Mouse (Mus musculus) ovary, postnatal 14 days (tissue): ENCODE measurements at regions not wholly inside any gene's neighbourhood (a gene's known extent, or its start where the extent isn't known, plus 50 kb on each side); places are given as distances from the start of the nearest gene placed in this dataset.

Source experiments
- DNase-seq: peaks from one replicate; pipeline ENCODE4 v3.0.0; 2022; ENCODE audit warnings: low spot score

DNA sequence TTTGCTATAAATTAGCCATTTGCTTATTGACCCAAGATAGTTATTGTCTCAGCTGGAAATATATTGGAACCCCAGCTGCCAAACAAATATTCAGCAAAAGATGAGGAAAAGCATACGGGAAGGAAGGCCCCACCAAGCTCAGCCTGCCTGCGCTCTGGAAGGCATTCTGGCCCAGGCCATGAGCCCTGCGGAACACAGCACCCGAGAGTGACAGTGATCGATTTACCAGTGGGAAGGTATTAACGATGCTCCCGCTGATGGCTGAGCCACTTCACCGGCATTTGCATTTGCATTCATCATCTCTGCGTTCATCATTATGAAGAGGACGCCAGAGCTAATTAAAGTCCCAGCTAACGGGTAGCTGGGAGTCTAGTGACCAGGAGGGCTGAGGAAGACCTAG, 174.8 kb downstream of the Irx2 start:
- no peak for DNase-seq

DNA sequence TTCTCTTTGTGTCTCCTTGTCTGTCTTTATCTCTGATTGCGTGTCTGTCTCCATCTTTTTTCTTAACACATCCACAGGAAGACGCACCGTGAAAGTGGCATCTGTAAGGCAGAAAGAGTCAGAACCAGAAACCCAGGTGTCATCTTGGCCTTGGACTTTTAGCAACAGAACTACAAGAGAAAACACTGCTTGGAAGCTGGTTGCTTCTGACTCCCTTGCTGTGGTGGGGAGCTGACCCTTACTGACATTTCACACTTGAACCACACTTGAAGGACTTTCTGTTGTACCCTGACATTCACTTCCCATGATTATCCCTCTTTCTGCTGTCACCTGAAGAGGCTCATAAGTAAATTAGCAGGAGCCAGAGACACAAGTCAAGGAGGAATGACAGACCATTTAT, 180.6 kb downstream of the Irx2 start:
- no peak for DNase-seq

DNA sequence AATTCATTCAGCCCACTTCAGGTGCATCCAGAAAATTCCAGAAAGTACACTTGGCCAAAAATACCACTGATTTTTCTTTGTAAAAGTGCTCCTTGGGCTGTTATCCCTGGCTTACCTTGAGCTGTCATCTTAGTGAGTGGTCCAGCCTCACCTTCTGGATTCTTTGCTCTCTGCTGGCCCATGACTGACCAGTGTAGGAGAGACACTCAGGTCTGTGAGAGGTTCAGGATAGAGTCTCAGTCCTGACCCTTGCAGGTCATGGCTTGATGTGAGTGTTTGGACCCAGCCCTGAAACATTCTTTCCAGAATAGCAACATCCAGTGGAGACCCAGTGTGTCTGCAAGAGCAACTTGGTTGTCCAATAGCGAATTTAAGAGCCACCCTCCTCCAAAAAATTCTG, 182.0 kb downstream of the Irx2 start:
- DNase-seq = no peak

DNA sequence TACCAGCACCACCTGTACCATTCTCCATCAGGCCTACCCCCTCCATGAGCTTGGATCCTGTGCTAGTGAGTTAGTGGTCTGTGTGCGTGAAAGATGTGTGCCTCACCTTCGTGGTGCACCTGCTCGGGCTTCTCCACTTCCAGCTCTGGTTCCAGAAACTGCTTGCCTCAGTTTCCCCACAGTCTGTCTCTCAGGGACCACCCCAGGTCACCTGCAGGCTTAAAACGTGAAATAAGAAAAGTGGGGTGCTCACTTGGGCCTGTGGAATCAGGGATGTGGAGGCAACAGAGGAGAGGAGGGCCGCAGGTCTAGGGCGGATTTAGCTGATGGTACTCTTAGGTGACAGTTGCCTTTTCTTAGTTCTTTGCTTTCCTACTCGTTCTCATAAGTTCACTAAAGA, 186.0 kb downstream of the Irx2 start:
- no peak for DNase-seq

DNA sequence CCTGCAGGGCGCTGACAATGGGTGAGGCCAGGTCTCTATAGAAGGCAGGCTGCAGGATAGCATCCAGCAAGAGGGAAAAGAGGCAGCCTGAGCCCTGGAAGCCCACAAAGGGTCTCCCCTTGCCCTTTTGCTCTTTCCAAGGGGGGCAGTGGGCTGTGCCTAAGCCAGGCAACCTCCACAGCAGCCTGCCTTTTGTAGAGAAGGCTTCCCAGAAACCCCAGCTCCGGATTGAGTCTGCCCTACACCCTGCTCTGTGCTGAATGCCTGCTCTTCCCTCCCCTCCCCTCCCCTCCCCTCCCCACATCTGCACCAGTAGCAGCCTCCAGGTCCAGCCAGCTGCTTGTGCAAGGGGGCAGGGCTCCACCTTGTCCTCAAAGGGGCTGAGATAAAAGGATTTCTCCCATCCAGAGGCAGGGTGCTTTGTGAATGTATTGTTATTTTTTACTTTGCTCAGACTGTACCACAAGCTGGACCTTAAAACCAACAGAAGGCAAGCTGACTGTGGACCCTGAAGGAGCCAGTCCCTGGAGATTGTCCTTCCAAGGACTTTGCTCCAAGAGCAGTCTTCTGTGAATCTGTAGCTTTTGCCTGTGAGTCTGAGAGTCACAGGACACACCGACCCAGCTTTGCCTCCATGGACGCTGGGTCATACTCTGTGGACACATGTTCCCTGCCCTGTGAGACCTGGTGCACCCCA, 186.8 kb downstream of the Irx2 start:
- no peak for DNase-seq

DNA sequence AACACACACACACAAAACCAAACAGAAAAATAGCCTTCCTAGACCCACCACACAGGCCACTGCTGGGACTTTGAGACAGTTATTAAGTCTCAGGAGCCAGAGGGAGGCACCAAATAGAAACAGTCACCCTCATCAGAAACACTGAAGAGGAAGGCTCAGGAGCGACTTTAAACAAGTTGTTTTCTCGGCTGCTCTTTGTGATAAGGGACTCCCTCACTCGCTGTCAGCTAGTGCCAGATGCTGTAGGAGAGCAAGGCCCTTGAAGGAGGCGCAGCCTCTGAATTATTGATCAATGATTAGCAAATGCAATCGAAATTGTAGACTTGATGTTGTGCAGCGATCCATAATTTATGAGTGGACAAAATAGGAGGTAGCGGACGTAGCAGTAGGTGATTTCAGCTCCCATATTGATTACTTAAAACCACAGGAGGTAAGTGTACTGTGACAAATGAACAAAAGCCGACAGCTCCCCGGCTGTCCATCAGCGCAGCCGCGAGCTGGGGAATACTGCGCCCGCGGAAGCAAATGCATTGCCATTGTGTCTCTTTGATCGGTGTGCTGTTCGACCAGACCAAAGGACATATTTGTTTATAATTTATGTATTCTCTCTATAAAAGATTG, 187.4 kb downstream of the Irx2 start:
- no peak for DNase-seq

DNA sequence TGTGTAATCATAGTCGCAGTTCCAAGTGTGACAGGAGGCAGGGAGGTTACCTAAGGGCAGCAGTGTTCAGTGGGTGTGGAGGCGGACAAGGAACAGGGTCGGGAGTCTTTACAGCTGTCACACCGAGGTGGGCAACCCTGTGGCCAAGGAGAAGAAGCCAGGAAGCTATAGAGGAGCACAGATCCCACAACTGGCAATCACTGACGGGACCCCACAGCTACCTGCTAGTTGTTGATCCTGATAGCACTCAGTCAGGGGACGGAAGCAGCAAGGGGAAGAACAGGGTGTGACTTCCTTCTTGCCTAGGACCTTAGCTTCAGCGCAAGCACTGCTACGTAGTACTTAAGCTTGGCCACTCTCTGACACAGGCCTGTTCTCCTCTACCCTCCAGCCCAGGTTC, 188.2 kb downstream of the Irx2 start:
- no peak for DNase-seq

DNA sequence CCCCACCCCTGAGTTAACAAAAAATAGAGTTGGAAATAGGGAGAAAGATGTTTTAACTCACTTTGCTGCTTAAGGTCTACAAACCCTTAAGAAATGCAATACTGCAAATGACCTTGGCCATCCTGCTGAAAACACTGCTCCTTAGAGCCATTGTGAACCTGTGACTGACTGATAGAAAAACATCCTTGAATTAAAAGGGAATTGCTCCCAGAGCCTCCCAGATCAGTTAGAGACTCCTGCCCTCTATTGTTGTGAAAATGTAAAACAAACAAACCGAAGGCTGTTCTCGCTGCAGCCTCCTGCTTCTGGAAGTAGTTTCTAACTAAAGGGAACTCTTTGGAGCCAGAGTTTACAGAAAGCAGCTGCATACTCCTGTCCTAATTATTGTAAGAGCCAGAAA, 188.9 kb downstream of the Irx2 start:
- no peak for DNase-seq

DNA sequence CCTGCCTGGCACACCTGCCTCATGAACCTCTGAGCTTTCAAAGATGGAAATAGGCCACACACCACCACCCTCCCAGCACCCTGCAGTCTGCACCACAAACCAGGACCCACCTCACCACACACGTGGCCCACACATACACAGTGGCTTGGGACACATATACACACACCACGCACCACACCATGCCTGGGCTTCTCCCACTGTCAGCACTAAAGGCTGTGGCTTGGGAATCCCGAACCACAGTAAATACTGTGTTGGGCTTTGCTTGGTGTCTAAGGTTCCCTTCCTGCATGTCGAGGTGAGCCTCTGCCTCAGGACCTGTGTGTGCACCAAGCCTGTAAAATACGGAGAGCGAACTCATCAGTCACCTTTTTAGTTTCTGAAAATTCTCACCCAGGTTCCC, 189.3 kb downstream of the Irx2 start:
- no peak for DNase-seq

DNA sequence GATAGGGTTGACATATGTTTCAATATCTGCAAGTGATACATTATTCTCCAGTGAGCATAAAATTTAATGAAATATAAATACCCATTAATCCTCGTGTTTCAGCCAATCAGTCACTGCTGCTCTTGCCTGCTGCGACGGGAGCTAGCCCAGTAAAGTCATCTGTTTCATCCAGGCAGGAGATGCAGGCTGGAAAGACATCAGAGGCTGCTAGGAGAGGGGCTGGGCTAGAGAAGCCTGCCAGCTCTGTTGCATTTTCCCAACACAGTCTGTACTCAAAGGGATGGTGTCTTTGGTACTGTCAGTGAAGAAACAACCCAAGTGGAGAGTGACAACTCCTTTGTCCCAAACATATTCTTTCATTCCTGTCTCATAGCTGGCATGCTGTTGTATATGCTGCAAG, 198.0 kb downstream of the Irx2 start:
- DNase-seq = no peak

DNA sequence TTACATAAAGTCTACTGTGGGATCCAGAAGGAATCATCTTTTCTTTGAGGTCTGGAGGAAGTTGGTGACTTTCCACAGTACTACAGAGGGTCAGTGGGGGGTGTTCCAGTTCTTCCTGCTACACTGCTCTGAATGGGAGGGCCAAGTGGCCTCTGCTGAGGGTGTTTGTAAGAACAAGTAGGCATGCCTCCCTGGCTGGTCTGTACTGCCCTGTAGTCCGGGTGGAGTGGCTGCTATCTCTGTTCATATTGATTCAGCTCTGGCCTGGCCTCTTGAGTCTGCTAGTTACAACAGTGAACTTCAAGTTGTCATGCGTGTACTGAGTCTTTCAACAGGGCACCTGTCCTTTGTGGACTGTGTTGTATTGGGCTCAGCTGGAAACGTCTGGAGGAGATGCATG, 200.7 kb downstream of the Irx2 start:
- no peak for DNase-seq

DNA sequence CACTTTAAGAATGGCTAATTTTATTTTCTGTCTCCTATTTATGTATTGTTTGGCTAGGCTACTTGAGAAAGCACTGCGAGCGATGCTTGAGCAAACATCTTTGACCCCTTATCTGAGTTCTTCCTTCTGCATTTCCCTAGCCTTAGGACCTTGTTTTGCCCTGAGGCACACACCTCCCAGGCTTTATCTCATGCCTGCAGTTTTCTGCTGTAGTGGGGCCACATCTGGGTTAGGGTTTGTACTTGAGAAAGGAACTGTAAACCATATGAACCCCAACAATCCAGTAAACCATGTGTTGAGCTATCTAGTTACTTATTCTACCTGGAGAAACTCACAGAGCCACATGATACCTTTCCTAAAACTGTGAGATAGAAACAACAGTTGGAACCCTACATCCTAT, 204.7 kb downstream of the Irx2 start:
- no peak for DNase-seq

DNA sequence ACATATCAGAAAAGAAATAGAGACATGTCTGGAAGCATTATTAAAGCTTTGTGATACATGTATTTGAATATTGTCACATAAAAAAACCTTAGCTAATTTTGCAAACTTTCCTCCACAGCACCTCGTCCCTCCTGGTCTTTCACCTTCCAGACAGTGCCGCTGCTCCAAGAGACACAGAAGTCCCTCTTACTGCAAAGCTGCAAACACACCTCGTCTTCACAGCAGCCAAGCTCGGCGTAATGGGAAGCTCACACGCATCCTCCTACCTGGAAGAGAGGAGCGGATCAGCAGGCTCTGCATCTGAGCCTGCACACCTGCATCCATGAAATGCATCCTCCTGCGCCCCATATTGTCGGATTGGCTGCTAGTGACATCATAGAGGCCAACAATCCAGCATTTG, 208.4 kb downstream of the Irx2 start:
- DNase-seq = no peak

DNA sequence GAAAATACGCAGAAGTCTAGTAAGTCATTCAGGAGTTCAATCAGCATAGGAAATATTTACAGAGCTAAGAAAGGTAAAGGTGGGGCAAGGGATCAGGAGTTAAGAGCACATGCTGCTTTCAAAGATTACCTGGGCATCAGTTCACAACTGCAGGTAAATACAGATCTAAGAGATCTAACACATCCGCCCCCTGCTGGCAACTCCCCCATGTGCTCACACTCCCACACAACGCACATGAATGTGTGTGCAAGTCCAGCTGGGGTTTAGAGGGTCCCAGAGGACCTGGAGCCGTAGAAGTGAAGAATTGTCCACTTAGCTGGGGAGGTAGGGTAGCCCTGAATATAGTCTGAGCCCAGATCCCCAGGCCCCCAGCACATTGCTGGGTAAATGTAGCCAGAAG, 219.5 kb downstream of the Irx2 start:
- DNase-seq = no peak

DNA sequence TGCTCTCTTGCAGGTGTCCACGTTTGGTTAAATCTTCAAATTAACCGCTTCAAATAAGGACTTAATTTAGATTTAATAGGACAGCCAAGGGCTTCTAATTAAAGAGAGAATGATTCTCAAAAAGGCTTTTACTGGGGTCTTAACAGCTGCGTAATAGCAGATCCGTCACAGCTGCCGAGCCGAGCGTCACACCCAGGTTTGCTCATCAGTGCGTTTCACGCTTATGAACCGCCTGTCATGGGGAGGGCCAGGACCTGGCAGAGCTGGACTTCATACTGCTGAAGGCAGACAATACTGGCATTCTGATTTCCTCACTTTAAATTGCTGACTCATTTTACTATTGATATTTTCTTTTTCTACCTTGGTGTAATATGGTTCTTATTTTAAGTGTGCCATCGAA, 221.2 kb downstream of the Irx2 start:
- DNase-seq = no peak

DNA sequence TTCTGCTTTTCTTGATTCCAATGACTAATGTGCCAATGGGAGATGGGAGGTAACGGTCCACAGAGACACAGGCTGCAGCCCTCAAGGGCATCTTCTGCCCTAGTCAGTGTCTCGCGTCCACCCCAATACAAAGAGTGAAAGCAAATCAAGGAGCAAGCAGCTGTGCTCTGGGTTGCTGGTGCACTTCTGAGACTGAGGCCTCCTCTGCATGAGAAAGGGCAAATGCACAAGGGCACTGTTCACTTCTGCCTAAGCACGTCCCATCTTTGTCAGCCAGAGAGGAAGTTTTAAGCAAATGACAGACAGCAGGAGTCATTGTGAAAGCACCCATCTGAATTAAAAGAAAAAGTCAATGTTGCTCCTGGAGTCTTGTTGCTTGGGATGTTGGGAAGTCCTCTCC, 224.3 kb downstream of the Irx2 start:
- no peak for DNase-seq

DNA sequence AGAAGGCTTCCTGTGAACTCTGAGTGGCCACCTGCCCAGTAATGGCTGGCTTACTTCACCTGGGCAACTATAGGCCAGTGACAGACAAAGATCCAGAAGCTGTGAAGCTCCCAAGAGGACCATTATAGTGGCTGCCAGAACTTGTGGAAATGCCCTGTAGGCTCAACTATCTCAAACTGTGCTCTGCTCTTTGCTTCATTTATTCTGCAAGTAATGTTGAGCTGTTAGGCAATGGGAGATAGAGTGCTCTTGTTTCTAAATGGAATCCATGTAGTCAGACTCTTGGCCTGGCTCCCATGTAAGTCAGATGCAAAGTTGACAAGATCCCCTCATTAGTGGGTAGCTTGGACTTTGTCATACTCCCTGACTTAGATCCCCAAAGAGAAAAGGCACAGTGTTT, 247.3 kb downstream of the Irx2 start:
- DNase-seq = no peak

DNA sequence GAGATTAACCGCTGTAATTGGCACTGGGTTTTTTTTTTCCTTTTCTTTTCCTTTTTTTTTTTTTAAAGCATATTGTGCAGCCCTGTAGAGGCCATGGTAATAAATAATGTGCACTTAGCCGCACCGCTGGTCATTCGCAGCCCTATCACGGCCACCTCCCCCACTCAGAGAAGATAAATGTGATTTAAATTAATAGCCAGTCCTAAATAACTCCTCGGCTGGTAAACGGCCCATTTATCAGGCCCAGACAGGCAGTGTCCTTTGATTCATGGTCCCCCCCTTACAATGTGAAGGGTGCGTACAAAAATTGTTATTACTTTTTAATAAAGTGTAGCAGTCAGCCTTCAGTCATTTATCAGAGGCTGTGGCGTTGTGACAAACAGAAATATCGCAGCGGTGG, 266.4 kb downstream of the Irx2 start:
- DNase-seq = no peak

DNA sequence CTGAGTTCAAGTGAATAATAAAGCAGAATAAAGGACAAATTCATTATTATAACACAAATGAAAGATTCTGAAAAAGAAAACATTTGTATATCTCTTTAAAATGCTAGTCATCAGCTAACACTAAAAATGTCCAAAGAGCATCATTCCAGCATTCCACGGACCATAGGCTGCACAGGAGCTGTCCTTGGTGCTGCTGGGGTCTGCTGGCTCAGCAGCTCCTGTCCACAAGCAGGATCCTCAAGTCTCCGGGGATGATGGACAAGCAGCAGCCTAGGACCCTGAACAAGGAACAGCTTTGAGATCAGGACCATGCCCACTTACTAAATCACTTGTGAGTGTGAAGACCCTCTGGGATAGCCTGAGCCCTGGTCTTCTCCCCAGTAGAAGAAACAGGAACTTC, 274.0 kb downstream of the Irx2 start:
- peak; percentile 0 for DNase-seq

DNA sequence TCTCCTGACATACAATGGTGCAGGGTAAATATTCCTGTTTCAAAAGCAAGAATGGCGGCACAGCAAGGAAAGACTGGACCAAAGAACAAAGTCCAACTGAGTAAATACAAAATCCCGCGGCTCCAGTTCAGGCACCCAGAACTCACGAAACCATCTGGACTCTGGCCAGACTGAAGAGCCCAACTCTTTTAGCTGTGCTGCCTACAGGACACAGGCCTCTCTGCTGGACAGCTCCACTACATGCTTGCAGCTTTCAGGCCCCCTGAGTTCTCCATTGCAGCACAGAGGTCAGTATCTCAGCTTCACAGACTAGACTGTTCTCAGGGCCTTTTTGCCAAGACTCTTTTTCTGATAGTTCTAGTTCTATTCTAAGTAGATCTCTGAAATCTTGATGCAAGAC, 290.3 kb downstream of the Irx2 start:
- DNase-seq = no peak

DNA sequence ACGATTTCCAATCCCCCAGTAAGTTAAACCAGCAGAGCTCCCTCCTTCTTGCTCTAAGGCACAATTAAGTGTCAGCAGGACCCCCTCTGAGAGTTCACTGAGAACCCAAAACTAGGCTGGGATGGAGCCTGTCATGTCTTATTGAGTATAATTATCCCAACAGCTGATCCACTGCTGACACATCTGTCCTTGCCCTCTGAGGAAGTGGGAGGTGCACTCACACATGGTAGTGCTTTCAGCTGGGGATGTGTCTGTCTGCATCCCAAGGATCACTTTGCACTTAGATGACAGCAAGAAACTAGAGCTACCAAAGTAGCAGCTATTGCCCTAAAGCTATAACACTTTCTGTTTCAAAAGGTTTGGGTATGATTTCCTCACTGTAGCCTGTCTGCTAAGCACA, 291.7 kb downstream of the Irx2 start:
- no peak for DNase-seq

DNA sequence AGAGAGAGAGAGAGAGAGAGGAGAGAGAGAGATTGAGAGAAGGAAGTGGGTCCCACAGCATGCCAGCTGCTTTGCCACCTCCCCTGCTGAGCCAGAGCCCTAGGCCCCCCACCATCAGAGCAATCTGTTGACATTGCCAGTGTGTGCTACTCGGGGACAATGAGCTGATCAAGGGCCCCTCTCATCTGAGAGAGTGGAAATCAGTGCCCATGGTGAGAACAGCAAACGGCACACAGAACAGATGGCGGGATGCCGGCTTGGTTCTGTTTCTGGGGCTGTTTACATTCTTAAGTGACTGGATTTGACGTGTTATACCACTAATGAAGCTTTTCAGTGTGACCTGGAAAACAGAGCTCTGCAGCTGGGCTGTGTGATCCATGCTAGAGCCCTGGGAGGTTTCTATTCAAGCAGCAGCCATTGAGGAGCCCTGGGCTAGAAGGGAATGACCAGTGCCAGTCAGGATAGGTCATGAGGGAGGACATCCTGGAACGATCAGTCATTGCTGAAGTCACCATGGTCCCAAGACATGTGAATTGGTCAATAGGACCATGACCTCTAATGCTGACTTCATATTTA, 296.0 kb downstream of the Irx2 start:
- DNase-seq = no peak

DNA sequence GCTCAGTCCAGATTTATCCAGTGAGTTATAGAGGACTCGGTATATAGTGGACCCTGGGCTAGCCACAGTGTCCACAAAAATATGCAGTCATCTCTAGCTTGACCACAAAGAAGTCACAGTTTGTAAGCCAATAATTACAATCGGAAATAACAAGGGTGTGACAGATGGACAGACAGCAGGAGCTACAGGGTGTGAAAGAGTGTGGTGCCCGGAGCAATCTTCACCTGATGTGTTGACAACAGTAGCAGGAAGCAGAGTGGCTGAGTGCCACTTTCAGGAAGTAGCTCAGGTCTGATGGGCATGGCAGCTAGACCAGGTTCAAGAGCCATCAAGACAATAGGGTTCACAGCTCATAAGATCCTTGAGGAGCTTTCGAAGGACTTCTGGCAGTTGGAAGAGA, 308.6 kb downstream of the Irx2 start:
- DNase-seq = no peak
